Mouse (Mus musculus) stomach, postnatal 0 days (tissue): ENCODE measurements at regions not wholly inside any gene's neighbourhood (a gene's known extent, or its start where the extent isn't known, plus 50 kb on each side); places are given as distances from the start of the nearest gene placed in this dataset.

Source experiments
- CTCF ChIP-seq: IDR thresholded peaks from 2 replicates; pipeline ENCODE4 v1.5.1; 2016; ENCODE audit warnings: antibody characterized with exemption, low read depth, mild to moderate bottlenecking, moderate library complexity
- EP300 ChIP-seq: optimal IDR thresholded peaks from 2 replicates; pipeline ENCODE3; 2016; ENCODE audit warnings: antibody characterized with exemption

DNA sequence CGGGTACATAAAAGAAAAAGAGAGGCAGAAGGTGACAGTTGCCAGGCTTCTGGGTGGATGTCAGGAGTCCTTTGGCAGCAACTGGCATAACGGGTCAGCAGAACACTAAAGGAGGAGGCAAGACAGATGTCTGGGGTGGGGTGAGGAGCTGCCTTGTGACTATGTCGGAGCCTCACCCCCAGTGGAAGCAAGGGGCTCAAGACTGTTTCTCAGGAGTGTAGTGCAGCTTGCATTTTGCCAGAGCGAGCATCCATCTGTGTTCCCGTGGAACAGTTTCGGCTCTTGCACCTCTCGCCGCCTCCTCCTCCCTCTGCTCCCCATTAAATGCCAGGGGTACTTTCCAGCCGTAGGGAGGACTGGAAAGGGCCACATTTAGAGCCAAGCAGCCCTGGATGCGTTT lies 67.6 kb downstream of the Zbtb18 start:
- TF ChIP-seq CTCF (no peak), EP300 (no peak)
